Mouse (Mus musculus): Measurements from ENCODE around the gene Sh3bp5l.

The Sh3bp5l gene

GRCm38 (mm10) chr11:58382471-58382870 lies 51.9 kb downstream of the Sh3bp5l start:
- DNase-seq: no peak

Data from kidney, adult 8-10 months (tissue).